Mouse (Mus musculus) embryo, embryonic 11.5 days (tissue): ENCODE results near the gene Zfp423.

ENCODE experiments used
- DNase-seq: peaks from one replicate; pipeline ENCODE4 v3.0.0-alpha.2; 2012; ENCODE audit warnings: low read depth, low spot score

Zfp423 gene

DNA sequence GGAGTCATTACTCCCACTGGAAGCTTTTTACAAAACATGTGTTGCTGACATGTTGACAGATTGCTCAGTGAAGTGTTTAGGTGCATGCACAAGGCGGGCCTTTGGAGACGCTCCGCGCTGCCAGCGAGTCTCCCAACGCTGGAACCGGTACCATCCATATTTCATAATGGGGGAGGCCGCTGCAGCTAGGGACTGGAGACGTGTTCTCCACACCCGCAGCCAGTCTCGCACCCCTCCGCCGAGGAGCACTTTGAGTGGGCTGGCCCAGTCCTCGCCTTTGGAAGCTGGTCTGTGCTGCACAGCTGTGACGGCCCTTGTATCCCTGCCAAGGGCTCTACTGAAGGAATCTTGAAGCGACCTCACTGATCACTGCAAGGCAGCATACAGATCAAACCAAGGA lies 122.5 kb downstream of the Zfp423 start:
- DNase-seq, result peak; percentile 73

DNA sequence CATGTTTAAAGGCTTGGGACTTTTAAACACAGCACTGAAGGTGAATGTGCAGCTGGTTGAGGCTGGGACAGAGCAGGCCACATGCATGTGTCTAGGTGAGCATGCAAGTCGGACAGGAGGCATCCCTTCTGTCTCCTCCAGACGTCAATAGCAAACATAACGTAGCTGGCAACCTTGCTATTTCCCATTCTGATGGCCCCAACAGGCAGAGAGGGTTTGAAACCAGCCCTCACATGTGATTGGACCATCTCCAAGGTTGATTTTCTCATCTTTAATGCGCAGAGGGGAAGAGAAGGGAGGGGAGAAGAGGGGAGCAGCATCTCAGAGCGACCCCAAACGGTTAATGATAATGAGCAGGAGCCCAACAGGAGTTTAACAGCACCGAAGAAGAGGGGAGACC lies 123.5 kb downstream of the Zfp423 start:
- DNase-seq, result no peak

DNA sequence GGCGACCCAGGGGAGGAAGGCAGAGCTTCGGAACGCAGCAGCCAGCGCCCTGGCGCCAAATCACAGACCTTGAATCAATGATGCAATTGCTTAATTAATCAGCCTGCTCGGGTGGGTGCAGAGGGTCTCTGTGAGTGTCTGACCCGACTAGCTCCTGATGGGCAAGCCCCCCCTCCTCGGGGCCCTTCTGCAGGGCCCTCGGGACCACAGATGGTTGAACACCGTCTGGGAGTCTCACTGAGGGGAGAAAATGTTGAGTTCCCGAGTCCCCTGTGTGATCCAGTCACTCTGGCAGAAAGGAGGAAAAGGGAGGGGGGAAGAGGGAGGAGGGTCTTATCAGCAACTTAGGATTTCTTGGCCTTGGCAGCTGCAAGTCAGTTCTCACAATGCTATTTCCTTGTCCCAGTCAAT lies 124.0 kb downstream of the Zfp423 start:
- DNase-seq, result no peak

DNA sequence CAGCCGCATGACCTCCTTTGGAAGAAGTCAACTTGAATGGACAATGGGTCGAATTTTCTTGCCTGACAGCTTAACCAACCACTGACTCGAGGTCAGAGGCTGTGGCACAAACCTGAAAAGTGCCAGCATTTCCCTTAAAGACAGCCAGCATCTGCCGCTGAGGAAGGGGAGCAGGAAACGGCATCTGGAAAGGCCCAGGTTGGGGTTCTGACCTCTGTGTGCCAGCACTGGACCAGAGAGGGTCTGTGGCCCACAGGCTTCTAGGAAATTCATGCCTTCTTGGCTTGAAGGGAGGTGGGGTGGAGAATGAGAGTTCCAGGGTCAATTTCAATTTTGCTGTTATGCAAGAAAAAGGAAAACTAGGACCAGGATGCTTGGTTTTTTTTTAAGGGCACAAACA lies 124.7 kb downstream of the Zfp423 start:
- no peak for DNase-seq

DNA sequence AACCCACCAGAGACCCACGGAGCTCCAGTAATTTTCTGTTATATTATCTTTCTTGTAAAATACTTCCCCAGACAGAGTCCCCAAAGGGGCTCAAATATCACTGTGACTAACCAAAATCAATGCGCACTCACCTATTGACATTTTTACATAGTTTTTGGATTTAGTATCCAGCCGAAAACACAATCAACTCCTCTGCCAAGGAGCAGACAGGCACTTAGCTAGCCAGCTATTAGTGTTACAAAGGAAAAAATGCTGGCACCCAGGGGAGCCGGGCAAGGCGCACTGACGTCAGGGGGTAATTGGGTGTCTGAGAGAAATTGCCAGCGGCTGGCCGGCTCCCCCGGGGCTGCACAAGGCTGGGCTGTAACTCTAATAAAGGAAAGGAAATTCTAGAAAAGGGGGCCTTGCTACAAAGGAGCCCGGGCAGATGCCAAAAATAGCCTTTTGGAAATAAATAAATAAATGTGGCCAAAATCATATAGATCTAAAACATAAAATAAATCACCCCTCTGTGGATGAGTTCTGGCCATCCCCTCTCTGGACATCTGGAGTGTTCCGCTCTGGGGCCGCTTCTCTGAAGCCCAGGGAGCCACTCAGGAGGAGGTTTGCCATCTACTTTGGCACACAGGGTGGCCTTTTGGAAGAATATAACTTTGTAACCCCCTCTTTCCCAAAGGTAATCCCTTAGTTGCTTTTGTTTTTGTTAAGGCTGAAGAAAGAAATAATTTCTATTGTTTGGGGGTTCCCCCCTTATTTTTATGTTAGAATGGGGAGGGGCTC lies 125.4 kb downstream of the Zfp423 start:
- no peak for DNase-seq

DNA sequence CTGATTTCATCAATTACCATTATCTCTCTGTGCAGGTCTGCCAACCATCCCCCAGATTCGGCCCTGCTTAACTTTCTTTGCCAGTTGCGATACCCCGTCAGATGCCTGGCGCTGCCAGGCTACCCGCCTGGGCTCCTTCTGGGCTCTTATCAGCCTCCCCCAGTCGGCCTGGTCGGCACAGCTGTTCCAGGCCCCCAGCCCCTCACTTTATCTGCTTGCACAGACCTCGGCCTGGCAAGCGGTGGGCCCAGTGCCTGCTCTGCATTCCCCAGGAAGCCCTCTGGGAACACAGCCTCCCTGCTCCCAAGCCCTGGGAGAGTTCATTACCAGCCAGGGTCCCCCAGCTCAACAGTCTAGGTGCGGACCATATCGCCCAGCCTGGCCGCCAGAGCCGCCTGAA lies 126.1 kb downstream of the Zfp423 start:
- no peak for DNase-seq

DNA sequence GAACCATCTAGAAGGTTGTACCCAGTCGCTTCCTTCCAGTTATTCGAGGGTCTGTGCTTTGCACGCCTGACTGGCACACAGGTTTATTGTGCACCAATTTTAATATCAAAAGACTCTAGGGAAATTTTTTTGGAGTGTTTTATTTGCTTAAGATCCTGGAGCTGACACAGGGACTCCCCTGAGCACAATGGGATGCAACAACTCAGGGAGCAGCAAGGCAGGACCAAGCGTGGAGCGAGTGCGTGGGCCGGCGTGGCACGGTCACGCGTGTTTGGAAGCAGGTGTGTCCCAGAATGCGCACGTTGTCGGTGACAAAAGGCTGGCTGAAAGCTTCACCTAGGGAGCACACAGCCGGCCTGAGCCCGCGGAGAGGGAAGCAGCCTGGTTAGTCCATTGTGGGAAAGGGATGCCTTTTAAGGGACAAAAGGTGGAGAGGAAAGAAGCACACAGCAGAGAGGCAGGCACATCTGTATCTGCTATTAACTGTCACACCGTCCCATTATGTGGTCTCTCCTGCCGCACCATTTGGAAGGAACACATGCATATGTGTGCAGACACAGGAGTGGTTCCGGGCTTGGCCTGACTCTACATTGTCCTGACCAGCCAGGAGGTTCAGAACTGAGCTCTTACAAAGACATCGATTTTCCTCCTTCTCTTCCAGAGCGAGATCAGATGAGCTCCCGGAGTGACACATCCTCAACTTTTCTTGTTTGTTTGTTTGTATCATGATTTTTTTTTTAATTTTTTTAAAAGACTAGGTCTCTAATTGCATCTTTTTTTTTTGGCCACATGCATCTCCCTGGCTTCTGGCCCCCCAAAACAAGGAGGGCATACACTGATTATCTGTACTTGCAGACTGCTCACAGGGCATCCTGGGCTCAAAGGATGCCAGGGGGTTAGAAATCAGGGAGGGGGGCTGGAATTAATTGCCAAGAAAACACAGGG lies 126.7 kb downstream of the Zfp423 start:
- no peak for DNase-seq

DNA sequence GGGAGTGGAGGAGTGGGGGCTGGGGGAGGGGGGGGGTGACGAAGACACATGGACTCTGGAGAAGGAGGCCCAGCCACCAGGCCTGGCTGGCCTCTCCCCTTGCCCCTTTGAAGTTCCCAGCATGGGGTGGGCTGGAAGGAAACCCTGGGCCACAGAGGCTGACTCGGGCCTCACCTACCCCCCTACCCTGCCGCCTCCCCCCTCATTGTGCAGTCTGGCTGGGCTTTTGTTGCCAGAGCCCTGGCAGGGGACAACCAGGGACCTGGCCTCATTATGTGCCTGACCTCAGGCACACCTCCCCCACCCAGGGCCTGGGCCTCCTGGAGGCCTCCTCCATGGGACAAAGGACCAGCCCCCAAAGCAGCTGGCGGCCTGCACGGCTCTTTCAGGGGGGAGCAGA lies 127.8 kb downstream of the Zfp423 start:
- DNase-seq, result no peak

DNA sequence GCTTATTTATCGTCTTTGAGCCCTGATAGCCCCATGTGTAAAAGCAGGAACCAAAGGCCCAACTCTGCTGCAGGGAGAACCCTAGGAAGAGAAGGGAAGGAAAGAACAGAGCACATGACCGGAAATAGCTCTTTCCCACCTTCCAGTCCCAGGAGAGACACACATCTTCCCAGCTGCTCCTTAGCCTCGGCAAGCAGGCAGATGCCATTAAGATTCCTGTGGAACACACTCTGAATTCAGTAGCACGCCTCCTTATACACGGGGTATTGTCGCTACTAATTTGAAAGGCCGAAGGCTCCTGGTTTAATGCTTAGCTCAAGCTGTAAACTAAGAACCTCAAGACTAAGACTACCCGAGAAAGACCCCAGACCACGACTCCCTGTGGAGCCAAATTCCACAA lies 128.3 kb downstream of the Zfp423 start:
- DNase-seq, result no peak

DNA sequence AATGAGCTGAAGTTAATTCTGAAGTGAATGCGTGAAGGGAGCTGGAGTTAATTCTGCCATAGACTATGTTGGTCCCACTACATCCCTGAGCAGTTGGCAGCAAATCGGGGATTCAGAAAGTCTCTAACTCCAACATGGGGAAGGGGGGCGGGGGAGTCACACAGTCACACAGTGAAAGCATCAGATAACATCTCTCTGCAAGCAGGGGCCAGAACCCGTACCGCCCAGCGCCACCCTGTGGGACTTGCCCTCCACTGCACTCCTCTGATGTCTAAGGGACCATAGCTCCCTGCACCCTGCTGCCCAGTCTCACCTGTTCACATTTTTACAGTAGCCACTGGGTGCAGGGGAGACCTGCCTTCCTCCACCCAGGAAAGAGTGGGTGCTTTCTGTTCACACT lies 129.2 kb downstream of the Zfp423 start:
- DNase-seq, result no peak

DNA sequence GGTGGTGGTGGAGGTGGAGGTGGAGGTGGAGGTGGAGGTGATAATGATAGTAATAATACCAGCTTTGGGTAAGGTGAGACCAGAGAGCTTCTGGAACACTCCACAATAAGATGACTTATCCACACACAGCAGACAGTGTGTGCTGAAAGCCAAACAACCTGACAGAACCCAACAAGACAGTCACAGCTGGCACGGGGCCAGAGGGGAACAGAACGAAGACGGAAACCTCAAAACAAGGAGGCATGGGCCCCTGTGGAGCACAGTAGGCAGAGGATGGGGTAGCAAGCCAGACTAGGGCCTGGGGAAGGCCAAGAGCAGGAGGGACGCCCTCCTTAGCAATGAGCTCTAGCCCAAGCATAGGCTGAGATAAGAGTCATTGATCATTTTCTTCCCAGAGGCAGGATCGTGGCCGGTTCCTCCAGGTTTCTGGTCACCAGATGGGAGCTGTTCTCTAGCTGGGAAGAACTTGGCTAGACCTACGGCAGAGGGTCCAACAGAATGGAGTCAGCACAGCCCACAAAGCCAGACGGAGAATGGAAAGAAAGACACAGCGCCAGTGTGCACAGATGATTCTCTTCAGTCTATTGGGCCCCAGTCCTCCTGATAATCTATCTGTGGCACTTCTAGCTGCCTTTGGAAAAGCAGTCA lies 133.3 kb downstream of the Zfp423 start:
- DNase-seq, result no peak

DNA sequence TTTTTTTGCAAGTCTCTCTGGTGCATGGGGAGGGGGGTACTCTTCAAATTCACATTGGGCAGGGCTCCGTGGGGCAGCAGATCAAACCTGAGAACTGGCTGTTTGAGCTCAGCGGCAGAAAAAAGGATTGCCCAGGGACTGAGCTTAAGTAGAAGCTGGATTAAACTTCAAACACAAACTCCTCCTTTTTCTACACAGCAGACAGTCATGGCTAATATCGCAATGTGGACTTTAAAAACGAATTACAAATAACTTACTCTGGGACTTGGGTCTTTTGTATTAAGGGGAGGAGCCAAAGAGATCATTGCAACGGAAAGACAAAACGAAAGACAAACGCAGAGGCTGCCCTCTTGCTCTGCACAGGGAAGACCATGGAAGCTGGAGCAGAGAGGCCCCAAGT lies 136.2 kb downstream of the Zfp423 start:
- no peak for DNase-seq

DNA sequence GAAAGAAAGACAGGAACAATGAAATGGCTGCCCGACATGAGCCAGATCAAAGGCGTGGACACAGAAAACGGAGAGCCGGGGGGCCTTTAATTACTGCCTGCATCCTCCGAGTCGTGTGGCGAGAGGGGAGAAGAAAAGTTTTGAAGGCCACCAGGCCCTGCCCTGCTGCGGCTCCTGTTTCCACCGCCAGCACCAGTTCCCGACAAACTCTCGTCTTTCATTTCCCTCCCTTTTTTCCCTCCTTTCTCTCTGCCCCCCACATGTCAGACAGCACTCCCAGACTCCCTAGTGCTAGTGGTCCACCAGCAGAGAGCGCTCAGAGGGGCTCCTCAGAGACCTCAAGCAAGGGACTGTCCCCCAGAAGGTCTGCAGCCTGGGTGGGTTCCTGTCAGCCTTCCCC lies 136.7 kb downstream of the Zfp423 start:
- no peak for DNase-seq

DNA sequence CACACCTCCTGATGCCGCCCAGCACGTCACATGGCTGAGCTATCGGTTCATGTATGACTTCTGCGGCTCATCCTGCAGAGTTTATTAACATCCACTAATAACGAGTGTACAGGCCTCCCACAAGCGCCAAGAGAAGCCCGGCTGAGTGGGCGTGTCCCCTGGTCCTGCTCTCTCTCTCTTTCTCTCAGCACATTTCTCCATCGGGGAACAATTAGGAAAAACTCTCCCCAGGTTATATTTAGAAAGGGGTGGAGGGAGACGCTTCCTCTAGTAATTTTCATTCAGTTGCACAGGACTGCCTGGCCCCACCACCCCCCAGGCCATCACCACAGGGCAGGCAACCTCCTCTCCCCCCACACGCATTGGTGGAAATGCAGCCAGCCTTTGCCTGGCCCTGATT lies 137.2 kb downstream of the Zfp423 start:
- DNase-seq, result no peak

DNA sequence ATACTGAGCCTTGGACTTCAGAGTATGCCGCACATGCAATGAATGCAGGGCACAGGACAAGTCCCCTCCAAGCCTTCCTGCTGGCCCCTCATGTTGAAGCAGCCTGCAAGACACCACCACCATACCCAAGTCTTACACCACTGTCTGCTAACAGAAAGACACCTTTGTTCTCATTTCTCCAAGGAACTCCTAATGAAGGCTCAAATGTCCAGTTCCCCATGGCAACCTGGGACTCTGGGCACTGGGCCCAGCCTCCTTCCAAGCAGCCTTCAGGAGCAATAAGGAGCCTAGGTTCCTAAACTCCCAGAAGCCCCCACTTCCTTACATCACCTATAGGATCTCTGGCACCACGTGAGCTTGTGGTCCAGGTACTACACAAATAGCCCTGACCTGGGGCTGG lies 137.7 kb downstream of the Zfp423 start:
- no peak for DNase-seq

DNA sequence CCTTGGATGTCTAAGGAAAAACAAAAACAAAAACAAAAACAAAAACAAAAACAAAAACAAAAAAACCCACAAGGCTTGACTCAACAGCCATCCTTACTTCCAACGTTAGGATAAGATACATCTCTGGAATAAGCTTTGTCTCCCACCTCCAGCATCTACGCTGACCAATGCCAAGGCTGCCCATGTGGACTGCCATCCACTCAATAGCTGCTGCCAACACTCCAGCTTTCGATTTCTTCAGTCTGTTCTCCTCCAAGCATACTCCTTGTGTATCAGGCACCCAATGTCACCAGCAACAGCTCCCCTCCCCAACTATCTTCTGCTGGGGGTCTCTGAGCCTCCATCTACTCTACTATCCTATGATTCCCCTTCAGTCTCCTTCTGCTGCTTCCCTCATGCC lies 140.1 kb downstream of the Zfp423 start:
- no peak for DNase-seq

DNA sequence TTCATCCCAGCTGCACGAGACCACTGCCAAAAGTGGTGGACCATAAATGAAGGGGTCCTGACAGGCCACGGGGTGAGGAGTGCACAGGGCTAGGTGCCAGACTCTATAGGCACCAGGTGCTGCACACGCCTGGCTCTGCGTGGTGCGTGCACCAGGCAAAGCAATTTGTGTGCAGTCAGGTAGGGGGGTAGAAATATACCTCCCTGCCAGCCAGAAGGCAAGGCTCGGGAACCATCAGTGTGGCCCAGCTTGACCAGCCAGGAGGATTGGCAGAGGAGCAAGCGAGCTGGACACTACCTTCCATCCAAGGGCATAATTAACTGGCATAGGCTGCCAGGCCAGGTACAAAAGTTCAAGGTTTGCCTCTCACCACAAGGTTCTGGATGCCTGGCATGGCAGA lies 140.9 kb downstream of the Zfp423 start:
- no peak for DNase-seq

DNA sequence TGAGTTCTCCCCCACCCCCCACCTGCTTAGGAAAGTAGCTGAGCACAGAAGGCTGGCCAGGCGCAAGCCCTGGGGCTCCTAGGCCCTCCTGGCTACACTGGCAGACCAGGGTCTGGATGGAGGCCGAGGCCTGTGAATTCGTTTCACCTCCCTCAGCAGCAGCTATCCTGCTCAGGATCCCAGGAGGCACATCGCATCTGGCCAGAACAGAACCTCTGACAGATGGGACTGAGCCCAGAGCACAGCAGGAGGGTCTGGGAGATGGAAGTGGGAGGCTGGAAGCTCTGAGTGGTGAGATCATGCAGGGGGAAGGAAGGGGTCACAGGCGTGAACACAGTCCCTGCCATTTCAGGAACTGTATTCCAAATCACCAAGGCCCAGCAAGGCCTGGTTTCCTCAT lies 143.3 kb downstream of the Zfp423 start:
- no peak for DNase-seq

DNA sequence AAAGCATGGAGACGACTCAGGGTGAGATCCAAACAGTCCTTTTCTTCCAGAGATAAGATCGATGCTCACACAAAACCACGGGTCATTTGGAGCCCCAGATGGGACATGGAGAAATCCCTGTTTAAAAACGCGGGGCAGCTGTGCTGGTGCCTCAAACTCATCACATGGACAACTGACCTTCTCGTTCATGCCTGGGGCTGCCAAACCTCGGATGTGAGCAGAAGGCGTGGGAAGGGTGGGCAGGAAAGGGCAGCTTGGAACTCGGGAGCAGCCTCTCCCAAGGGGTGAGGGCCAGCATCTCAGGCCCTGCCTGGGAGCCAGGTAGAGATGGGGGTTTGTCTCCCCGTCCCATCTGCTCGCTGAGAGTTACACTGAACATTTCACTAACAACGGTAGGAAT lies 146.7 kb downstream of the Zfp423 start:
- no peak for DNase-seq

DNA sequence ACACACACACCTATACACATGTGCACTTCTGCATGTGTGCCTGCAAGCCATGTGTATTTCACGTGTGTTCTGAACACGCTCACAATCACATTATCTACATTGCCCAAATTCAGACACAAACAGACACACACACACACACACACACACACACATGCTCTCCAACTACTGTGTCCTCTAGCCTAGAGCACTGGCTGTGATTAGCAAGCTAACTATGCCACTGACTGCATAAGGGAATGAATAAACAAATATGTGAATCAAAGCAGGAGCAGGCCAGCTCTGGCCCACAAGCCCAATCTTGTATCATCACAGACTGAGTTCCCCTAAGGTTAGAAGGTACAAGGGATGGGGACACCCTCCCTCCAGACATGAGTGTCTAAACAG lies 147.3 kb downstream of the Zfp423 start:
- no peak for DNase-seq

DNA sequence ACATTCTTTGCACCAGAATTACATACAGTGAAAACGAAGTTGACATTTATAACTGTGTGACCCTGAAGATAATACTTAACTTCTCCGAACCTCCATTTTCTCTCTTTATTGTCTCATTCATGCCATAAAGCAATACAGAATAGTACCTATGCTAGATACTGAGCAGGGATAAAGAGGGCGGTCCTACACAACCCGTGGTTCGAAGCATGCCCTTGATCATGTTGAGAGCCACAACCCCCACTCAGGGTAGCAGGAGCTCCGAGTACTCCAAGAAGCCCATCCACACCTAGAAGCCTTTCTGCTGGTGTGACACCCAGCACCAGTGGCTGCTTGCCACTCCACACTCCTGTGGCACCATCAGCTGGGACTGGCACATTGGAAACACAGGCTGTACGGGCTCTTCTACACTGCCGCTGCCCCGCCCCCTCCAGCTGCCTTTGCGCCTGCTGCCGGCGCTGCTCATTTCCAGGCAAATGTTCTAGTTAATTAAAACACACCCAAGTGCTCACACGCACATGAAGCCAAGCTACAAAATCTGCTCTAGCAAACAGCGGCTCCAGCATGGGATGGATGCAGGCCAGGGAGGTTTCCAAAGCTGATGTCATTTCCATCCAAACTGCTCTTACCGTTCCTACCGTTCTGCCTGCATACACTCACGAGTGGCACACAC lies 147.9 kb downstream of the Zfp423 start:
- no peak for DNase-seq

DNA sequence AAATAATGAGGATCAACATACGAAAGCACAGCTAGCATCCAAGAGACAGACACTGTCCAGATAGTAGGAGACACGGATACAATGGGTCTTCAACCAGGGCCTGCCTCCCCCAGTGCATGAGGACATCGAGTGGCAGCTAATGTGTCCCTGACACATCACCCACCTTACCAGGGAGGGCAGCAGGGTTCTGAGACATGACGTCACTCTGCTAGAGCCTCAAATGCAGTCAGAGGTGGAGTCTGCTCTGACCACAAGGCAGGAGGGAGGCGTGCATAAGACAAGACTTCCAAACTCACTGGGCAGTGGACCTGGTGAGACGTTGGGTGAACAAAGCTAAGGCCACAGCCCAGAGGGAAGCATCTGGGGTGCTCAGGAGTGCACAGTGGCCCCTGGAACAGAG lies 148.6 kb downstream of the Zfp423 start:
- no peak for DNase-seq
